Mouse (Mus musculus) activated CD4-positive, CD25-positive, alpha-beta regulatory T cell, adult 9 weeks (primary cell): Measurements from ENCODE around the gene Iqcm. TPM values are rescaled to one million over a fixed set of nuclear protein-coding genes. Genes with fewer than 3 reads are reported as not detected.

Experiments used
- polyA plus RNA-seq: library from polyadenylated mRNA; unstranded; fragments of 100-300 nt; shearing (Covaris generic); gene quantifications from one replicate; pipeline ENCODE4 v1.2.1, GENCODE M21; 2017

Iqcm gene
- not detected for polyA plus RNA-seq

DNA sequence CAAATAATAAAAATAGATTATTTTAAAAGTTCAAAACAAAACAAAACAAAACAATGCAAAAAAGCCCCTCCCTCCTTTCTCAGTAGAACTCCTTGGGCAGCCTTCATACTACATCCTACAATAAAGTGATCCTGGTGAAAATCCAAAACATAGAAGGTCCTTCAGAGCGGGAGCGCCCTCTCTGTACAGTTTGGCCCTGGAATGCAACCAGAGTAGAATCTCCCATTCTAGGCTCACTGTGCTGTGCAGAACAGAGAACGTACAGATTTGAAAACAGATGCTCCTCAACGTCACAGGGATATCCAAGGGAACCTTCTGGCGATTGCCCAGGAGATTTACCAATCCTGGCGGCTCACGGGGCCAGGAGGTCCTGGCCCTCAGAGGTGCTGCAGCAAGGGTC lies at the start of gene Iqcm:
Gene Iqcm (plus strand): TSS at position 301 of the 400 bp plus-strand sequence.

DNA sequence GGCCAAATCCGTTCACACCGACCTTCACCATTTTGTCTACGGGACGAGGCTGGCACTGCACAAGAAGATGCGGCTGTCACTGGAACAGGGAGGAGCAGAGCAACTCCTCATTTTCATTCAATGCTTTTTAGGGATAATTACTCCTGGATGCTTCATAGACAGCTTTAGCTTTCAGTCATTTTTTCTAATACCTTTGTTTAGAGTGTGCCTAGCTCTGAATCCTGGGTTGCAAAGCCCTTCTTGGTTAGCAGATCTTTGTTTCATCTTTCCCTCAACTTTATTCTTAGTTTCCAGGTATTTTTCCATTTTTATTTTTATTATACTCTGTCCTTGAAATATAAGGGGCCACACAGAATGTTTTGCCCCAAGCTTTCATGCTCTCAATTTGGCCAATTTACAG lies 42.0 kb upstream of the Iqcm start, which contains the start of gene Gm10358:
Gene Gm10358 (minus strand): TSS at position 101 of the 400 bp plus-strand sequence.

Other genes with a start within 250 kb of the Iqcm start
- gene Rasd2, start 234.8 kb upstream of the Iqcm start, polyA plus RNA-seq: not detected
- gene Gm10358, start 42.1 kb upstream of the Iqcm start, polyA plus RNA-seq: not detected